Mouse (Mus musculus): ENCODE measurements around the gene Nudt8.

- TF ChIP-seq CTCF (IDR thresholded peaks at IDR 0.05; ENCODE audit: borderline replicate concordance, insufficient read depth, low read length) (no peak), POLR2A (IDR thresholded peaks at IDR 0.05; ENCODE audit: low read depth, low read length) (no peak)
These were observed 10.7 kb downstream of the Nudt8 start for GRCm38 (mm10) chr19:4011086-4011485.
